Mouse (Mus musculus): ENCODE measurements around the gene Spen.

Spen gene

DNA sequence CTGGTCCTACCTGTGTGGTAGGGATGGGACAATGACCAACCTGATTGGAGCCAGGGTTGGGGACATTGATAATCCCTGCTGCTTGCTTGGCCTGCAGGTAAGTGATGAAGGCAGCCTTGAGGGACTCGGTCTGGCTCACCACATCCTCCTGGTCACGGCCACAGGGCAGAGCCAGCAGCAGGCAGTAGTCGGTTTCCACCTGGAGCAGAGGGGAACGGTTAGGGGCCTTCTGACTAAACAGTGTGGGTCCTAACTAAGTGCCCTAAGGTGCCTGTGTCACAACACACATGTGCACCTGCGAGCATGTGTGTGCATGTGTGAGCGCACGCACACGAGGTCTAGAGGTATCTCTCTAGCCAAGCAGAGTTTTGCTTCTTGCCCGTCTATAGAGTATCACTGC is 69.1 kb downstream of the Spen start:
- no peak for DNase-seq

DNA sequence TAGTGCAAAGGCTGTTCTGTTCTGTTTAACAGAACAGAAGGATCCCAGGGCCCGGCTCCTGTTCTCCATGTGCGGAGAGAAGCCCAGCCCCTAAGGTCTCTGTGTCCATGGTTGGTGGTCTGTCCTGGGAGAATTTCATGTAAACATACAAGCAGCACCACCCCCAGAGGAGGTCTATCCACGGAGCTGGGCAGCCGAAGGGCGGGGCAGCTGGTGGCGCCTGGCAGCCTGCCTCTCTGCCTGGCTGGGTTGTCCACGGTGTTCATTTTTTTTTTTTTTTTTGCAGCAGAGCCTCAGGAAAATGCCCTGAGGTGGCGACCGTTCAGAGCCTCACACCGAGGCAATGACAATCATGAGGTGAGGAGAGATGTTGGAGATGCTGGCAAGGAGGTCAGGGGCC is 69.8 kb downstream of the Spen start:
- no peak for DNase-seq

DNA sequence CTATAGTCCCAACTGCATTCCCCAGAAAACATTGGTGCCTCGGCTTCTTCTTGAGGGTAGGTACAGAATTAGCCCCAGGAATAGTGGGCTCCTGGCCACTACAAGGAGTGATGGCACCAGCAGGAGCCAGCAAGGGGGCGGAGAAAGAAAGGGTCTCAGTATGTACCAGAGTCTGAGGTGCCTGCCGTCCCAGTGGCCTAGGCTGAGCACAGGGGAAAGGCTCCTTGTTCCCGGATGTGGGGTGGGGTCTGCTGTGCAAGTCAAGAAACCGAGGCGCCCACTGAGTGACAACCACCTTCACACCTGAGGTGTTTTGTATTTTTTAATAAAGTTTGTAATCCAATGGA is 70.8 kb downstream of the Spen start:
- DNase-seq = no peak

DNA sequence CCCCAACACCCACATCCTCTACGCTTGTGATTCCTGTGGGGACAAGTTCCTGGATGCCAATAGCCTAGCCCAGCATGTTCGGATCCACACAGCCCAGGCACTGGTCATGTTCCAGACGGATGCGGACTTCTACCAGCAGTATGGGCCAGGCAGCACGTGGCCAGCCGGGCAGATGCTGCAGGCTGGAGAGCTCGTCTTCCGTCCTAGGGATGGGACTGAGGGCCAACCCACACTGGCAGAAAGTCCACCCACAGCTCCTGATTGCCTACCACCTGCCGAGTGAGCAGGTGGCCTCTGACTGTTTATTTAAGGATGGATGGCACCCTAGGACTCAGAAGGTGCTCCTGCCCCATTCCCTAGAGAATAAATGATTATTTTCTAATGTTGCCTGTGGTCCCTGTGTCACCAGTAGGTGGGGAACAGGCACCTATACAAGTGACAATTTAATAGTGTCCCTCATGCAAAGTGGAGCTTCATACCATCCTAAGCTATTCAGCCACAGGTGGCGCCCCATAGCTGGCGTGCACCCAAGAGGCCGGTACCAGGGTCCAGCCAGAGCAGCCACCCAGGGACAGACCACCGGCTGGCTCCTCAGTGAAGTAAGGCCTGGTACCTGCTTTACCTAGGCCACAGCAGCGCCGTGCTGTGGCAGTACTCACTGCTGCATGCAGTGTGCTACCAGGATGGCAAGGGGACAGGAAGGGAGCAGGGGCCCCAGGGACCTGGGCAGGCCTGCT is 71.4 kb downstream of the Spen start:
- no peak for DNase-seq

DNA sequence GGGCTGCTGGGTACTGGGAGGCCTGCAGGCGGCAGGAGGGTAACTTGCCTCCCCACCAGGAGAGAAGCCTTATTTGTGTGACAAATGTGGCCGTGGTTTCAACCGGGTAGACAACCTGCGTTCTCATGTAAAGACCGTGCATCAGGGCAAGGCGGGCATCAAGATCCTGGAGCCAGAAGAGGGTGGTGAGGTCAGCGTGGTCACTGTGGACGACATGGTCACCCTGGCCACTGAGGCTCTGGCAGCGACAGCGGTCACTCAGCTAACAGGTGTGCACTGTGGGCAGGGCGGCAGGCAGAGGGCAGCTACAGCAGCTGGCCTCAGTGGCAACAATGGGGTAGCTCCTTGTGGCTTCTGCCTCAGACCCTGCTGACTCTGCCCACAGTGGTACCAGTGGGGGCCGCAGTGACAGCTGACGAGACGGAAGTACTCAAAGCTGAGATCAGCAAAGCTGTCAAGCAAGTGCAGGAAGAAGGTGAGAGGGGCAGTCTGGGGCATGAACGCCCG is 72.1 kb downstream of the Spen start:
- no peak for DNase-seq

DNA sequence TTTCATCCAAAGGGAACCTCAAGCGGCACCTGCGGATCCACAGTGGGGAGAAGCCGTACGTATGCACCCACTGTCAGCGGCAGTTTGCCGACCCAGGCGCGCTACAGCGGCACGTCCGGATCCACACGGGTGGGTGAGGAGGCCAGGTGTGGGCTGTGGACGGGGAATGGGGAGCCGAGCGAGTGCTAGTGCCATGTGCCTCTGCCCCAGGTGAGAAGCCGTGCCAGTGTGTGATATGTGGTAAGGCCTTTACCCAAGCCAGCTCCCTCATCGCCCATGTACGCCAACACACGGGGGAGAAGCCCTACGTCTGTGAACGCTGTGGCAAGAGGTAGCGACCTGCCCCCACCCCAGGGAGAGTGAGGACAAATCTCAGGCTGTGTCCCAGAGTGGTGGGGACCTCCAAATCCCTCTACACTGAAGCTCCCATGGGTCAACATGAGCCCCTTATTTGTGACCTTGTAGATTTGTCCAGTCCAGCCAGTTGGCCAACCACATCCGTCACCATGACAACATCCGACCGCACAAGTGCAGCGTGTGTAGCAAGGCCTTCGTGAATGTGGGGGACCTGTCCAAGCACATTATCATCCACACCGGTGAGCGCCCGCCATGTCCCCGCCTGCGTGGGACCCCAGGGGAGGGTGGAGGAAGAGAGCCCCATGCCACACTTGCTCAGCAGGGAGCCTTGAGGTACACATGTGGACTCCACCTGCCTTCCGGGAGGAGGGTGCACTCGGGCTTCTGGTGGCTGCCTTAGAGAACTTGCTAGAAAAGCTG is 72.7 kb downstream of the Spen start:
- no peak for DNase-seq

DNA sequence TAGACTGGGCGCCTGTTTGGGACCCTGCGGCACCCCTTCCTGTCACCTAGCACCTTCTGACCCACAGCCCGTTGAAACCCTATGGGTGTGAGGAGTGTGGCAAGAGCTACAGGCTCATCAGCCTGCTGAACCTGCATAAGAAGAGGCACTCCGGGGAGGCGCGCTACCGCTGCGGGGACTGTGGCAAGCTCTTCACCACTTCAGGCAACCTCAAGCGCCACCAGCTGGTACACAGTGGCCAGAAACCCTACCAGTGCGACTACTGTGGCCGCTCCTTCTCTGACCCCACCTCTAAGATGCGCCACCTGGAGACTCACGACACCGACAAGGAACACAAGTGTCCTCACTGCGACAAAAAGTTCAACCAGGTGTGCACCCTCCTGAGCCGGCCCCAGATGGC is 73.7 kb downstream of the Spen start:
- DNase-seq = no peak

DNA sequence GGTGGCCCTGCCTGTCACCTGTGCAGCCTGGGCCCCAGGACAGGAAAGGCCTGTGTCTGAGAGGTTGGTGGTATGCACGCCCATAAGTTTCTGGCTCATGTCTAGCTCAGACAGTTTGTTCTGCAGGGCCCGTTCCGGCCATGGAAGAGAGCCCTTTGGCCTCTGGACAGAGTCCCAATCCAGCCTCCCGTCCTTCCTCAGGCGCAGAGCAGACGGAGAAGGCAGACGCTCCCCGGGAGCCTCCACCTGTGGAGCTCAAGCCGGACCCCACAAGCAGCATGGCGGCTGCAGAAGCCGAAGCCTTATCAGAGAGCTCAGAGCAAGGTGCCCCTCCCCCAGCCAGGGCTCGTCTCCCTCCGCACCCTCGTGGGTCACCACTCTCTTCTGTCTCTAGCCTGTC is 74.9 kb downstream of the Spen start:
- DNase-seq = peak; percentile 69

DNA sequence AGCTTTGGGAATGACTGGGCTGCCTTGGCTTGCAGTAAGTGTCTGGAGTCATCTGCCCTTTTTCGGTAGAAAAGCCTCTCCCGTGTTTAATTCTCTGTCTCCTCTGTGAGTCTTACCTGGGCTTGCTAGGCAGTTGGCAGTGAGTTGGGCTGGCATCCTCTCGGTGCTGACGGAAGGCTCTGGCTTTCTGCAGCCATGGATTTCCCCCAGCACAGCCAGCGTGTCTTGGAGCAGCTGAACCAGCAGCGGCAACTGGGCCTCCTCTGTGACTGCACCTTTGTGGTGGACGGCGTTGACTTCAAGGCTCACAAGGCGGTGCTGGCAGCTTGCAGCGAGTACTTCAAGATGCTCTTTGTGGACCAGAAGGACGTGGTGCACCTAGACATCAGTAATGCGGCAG is 76.8 kb downstream of the Spen start:
- DNase-seq = no peak

DNA sequence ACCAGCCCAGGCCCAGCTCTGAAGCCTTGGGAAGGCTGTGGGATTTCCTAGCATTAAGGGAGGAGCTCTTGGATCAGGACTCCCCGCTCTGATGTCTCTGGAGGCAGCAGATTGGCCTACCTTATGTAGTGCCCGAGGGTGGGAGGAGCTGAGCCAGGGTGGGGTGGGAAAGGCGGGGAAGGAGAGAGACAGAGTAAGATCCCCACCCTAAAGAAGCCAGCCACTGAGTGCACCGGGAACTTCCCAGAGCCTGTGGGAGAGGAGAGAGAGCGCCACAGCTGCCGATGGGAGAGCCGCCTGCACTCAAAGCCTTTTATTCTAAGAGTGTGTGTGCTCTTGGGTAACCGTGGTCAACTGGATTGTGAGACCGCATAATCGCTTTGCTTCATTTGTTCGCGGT is 77.3 kb downstream of the Spen start:
- DNase-seq = no peak

DNA sequence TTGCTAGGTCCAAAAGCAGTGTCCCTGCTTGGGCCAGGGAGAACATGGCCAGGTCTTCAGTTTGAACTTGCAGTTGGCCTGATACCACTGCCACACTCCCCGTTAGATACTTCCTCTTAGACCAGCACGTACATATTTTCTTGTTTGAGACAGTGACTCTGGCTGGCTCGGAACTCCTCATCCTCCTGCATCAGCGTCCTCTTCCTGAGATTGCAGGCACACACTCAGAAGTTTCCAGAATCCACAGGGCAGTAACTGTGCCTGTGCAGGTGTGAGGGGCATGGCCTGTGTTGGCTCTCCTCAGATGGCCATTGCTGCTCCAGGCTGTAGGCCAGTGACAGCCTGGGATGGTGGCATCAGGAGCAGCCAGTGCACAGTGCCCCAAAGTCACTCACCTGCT is 77.9 kb downstream of the Spen start:
- DNase-seq = no peak

DNA sequence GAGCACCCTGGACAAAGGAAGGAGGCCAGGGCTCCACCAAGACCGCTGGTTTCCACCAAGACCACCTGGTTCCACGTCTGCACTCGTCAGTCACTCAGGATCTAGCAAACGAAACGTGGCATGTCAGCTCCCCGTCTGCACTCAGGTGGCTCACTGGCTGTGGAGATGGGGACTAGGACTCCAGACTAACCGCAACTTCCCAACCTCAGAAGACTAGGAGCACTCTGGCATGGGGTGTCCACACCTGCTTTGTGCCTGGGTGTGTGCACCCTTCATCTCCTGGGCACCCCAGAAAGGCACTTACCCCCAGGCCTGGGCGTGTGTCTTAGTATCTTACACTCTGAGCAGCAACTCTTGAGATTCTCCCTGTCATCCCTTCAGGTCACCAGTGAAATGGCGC is 78.6 kb downstream of the Spen start:
- DNase-seq = no peak

DNA sequence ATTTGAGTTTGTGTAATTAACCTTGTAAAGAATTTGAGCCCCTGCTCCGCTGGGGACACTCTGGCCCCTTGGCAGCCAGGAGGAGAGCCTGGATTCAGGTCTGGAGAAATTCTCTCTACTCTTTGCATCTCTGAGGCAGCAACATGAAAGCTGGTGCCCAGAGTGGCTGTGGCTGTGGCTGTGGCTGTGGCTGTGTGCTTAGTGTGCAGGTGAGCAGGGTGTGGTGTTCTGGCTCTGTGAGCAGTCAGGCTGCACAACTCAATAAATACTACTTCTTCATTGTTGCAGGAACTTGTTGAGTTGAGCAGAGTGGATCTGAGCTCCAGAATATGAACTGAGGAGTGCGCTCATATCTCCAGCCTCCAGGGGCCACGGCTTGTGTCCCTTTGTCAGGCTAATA is 79.5 kb downstream of the Spen start:
- DNase-seq = no peak

DNA sequence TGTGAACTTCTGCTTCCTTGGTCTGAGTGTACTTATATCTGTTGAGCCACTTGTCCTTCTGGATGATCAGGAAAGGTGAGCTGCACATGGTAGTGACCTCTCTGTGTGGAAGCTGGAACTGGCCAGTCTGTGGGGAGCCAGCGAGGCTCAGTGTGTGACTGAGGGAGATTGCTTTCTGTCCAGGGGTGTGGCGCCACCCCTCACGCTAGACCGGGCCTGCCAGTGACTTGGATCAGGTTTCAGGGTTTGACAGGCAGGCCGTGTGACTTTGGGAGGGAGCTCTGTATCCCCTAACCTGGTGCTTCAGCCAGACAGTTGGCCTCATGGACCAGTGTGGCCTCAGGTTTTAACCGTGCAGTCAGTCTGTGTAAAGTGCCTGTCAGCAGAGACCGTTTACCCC is 80.2 kb downstream of the Spen start:
- no peak for DNase-seq

DNA sequence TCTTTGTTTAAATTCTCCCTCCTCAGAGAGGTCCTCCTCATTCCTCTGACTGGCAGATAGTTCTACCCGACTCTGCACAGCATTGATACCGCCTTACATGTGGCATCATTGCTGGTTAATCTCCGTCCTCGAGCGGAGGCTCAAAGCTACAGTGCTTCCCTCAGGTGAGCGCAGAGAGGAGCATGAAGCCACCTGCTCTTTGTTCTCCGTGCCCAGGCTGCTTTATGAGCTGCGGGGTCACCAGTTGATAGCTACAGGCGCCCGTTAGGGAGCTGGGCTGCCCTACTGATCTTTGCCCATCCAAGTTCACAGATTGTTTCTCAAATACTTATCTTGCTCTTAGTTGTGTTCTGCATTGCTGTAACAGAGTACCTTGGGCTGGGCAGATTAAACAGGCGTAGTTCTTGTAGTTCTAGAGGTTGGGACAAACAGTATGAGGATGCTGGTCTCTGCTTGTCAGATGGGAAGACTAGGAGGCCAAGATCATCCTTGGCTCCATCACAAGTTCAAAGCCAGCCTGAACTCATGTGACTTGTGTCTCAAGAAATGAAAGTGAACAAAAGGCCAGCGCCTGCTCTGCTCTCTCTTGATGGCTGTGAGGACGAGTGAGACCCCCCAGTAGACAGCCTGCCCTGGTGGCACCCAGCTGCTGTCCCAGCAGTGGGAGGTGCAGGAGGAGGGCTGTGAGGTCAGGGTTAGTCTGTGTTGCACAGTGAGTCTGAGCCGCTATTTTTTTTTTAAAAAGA is 82.0 kb downstream of the Spen start:
- no peak for DNase-seq

DNA sequence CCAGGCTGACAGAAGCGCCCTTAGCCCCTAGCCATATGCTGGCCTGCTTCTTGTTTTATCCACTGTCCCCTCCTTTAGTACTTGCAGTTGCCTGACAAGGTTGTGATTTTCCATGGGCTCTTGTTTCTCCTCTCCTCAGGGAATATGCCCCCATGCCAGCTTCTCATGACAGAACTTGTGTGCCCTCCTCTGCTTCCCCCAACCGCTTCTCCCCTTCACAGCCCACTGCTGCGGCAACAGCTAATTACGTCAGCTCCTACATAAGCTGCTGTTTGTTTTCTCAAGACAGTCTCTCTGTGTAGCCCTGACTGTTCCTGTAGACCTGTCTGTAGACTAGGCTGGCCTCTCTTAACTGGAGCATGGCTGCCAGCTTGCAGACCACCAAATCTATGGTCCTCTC is 82.9 kb downstream of the Spen start:
- no peak for DNase-seq

DNA sequence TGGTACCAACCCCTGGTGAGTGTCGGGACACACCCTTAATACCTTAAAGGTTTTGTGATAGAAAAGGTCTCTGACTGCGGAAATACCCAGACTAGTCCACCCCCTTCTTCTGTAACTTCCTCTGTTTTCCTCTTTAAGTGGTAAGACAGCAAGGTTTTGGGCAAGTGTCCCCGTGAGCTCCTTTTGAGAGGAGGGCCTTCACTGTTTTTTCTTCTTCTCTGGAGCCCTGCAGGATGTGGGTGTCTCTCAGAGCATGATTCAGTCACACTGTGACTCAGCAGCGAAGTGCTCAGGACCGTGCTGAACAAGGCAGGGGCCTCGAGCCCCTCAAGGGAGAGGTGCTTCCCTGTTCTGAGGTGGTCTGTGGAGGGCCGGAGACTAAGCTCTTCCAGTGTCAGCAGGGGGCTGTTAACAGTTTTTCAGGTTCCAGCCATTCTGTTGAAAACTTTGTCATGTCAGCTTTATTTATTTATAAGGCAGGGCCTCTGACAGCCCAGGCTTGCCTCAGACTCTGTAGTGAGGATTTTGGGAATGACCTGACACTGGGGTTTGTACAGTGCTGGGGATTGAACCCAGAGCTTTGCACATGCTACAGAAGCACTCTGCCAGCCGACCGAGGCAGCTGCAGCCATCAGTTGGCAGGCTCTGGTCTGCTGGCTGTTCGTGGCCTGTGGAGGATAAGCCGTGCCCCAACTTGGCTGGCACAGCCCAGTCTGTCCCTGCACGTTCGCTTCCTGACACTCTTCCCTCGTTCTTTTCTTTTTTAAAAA is 83.6 kb downstream of the Spen start:
- no peak for DNase-seq

DNA sequence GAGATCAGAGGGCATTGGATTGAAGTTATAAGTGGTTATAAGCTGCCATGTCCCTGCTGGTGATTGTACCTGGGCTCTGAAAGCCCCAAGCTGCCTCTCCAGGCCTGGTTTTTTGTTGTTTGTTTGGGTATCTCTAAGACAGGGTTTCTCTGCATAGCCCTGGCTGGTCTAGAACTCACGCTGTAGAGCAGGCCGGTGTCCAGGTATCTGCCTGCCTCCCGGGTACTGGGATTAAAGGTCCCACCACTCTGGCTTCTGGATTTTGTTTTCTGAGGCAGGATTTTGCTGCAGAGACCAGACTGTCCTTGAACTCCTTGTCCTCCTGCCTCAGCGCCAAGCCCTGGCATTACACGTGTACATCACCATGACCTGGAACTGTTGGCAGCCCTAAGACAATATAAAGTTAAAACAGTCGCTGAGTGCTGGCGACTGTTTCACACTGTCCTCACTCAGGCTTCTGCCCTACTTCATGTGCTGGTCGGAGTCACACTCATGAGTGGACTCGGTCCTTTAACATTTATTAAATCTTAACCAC is 86.4 kb downstream of the Spen start:
- no peak for DNase-seq

DNA sequence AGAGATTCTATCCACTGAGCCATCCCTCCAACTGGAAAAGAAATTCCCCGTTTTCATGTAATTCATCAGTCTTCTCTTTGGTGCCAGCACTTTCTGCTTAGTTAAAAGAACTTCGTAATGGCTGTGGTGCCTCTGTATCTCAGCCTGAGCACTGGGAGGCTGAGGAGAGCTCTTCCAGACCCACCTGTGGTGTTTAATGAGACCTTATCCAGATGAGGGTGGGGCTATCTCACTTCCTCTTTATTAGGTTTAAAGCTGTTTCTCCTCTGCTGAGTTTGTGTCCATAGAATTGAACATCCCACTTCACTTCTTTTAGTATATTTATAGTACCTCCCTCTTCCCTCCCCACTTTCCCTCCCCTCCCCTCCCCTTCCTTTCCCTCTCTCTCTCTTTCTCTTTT is 87.1 kb downstream of the Spen start:
- DNase-seq = no peak

DNA sequence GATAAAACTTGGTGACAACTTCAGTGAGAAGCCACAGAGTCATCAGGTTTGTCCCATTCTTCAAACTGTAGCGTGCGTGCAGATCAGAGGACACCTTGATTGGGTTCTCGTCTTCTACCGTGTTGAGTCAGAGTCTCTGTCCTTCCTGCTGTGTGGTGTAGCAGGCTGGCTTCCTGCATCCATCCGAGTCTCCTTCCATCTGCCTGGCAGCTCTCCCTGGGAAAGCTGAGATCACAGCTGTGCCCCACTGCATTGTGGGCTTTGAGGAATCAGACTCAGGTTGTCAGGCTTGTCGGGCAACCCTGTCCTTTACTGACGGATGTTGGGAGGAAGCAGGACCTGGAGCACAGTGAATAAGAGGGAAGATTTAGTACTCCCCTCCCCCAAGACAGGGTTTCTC is 92.2 kb downstream of the Spen start:
- no peak for DNase-seq

DNA sequence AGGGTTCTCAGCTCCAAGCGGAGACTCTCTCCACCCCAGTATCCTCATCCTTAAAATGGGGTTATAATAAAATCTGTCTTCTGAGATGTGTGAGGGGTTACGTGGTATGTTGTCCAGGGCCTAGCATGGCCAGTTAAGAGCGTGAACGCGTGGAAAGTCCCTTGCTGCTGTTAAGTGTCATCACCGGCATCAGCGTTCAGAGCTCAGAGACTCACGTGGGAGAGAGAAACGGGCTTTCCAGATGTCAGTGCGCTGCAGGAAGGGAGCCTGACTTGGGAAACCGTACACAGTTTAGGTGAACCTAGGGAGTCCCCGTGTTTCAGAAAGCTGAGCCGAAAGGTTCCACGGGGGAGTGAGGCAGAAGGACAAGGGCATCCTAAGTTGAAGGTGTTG is 93.1 kb downstream of the Spen start:
- no peak for DNase-seq

DNA sequence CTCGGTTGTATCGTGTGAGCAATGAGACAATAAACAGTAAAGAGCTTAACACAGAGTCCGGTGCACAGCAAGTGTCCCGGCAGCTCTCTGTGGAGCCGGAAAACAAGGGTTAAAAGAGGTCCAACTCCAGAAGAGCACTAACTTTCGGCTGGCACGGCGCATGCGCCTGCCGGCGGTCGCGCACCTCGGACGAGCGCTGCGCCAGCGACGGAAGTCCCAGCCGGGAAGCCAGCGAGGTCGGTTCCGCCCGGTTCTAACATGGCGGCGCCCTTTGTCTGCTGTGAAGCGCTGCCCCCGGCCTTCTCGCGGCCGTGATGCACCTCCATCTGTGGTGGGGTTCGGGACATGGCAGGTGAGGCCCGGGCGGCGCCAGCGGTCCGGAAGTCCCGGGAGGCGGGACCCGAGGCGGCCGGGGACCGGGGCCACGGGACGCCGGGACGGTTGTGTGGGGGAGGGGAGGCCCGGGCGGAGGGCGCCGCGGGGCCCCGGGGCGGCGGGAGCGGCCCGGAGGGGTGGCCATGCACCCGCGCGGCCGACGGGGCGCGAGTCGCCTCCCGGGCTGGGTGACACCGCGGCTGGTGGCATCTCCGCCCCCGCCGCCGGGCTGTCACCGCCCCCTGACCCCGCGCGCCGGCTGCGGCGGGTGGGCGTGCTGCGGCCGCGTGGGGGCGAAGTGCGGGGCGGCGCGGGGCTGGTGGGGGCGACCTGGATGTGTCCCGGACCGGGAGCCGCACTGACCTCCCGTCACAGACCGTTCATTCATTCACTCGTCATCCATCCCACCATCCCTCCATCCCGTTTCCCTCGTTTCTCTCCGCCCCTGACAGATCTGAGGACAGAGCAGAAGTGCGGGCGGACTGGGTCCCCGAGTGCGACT is 93.7 kb downstream of the Spen start, which contains the start of gene Zbtb17:
TSS of gene Zbtb17 (plus strand) at position 204 of the 877 bp plus-strand sequence.
- DNase-seq = peak; percentile 95

All from kidney, postnatal 10 days (tissue).